Mouse (Mus musculus): ENCODE measurements around the gene Gm6793.

Gene Gm6793

GRCm38 (mm10) chr8:111984511-111984910 lies 30.3 kb downstream of the Gm6793 start:
- DNase-seq (ENCODE audit: low spot score in 2 of 2), result no peak

GRCm38 (mm10) chr8:111982116-111982515 lies 32.7 kb downstream of the Gm6793 start:
- DNase-seq (ENCODE audit: low spot score in 2 of 2), result no peak

GRCm38 (mm10) chr8:111978147-111978546 lies 36.7 kb downstream of the Gm6793 start:
- DNase-seq (ENCODE audit: low spot score in 2 of 2), result no peak

GRCm38 (mm10) chr8:111976326-111976725 lies 38.5 kb downstream of the Gm6793 start:
- no peak for DNase-seq (ENCODE audit: low spot score in 2 of 2)

GRCm38 (mm10) chr8:111975706-111976105 lies 39.1 kb downstream of the Gm6793 start:
- no peak for DNase-seq (ENCODE audit: low spot score in 2 of 2)

- no peak for DNase-seq (ENCODE audit: low spot score in 2 of 2)
Observed at GRCm38 (mm10) chr8:111974138-111974537, 40.7 kb downstream of the Gm6793 start.

- no peak for DNase-seq (ENCODE audit: low spot score in 2 of 2)
Observed at GRCm38 (mm10) chr8:111968991-111969390, 45.8 kb downstream of the Gm6793 start.

- DNase-seq (ENCODE audit: low spot score in 2 of 2), result no peak
Observed at GRCm38 (mm10) chr8:111968541-111968940, 46.3 kb downstream of the Gm6793 start.

- DNase-seq (ENCODE audit: low spot score in 2 of 2), result no peak
Observed at GRCm38 (mm10) chr8:111967246-111967870, 47.5 kb downstream of the Gm6793 start.

GRCm38 (mm10) chr8:111964849-111965561 lies 49.8 kb downstream of the Gm6793 start:
- no peak for DNase-seq (ENCODE audit: low spot score in 2 of 2)

- DNase-seq (ENCODE audit: low spot score in 2 of 2), result no peak
Observed at GRCm38 (mm10) chr8:111964351-111964750, 50.5 kb downstream of the Gm6793 start.

- no peak for DNase-seq (ENCODE audit: low spot score in 2 of 2)
Observed at GRCm38 (mm10) chr8:111963546-111963945, 51.3 kb downstream of the Gm6793 start.
